Mouse (Mus musculus) megakaryocyte progenitor cell, adult 5-6 weeks (primary cell): Measurements from ENCODE around the gene Shank2. TPM values are rescaled to one million over a fixed set of nuclear protein-coding genes. Genes with fewer than 3 reads are reported as not detected.

ENCODE experiments used
- ATAC-seq: replicated peaks from 2 replicates; pipeline ENCODE4 v1.8.0; 2016; ENCODE audit warnings: mild to moderate bottlenecking, moderate TSS enrichment, inconsistent platforms; ENCODE audit not compliant: poor library complexity
- total RNA-seq, 2 experiments: library from RNA; stranded (forward) in 1 of 2; stranded (reverse) in 1 of 2; fragments of 157-497, 149-512 nt in 1 of 2; fragments of 200-1000 nt in 1 of 2; gene quantifications; 2 replicates each; pipeline versions ENCODE4 v1.2.3 to v1.2.4; 2015 to 2017

Gene Shank2
- total RNA-seq, 2 experiments from 2014 or later, result not detected

DNA sequence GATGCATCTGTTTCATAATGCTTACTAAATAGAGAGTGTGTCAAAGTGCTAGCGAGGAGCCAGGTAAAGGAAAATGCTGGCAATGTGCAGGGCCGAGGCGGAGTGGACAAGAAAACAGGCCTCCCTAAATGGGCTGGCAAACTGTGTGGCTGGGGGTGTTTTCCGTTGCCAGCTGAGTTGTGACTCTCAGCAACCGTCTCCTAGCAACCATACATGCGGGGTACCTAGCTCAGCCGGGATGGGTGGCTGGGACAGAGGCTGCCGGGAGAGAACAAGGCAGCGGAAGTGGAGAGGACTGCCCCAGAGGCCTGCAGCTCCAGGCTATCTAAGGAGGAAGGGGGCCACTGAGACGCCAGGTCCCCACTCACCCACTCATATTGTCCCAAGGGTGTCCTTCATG is 315.1 kb downstream of the Shank2 start:
- no peak for ATAC-seq

DNA sequence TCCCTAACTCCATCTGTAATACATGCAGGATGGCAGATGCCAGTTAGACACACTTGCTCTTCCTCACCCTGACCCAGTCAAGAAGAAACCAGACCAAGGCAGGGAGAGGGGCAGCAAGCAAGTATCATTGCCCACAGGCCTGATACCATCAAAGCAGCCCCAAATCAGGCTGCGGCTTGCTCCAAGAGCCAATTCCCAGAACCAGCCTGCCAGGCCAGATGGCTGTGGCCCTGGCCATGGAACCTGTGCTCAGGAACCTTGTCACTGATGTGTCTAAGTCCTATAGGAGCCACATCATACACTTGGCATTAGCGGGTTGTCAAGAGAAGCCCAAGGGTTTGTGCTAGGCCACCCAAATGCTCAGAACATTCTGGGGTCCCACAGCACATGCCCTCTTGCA is 322.3 kb downstream of the Shank2 start:
- no peak for ATAC-seq

DNA sequence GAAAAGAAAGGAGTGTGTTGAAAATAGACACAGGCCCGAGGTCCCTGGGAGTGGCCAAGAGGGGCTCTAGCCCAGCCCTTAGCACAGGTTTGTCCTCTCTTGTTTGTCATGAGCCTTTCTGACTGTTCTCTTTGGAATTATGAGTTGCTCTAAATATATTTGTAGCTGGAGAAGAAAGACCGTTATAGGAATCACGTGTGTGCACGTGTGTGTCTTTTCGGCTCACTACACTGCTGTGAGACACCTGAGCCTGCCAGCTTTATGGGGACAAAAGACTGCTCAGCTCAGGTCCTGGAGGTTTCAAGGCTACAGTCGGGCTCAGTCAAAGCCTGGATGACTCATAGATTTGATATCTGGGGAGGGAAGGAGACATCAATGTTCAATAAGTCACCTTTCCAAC is 323.1 kb downstream of the Shank2 start:
- ATAC-seq, result no peak

DNA sequence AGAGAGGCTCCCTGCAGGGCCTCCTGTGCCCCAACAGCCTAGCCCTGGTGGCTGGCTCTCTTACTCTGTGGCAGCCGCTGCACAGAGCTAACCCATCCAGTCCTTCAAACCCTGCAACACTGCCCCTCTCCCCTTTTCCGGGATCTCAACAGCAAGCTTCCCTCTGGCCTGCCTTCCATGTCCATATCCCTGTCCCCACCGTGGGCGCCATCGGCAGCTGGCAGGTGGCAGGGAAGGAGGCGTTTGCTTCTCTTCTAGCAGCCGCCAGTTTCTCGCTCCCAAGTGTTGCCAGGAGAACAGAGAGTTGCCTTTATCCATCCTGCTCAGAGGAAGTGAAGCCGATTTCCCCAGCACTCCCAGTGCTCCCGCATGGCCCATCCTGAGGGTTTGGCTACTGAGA is 323.9 kb downstream of the Shank2 start:
- no peak for ATAC-seq

DNA sequence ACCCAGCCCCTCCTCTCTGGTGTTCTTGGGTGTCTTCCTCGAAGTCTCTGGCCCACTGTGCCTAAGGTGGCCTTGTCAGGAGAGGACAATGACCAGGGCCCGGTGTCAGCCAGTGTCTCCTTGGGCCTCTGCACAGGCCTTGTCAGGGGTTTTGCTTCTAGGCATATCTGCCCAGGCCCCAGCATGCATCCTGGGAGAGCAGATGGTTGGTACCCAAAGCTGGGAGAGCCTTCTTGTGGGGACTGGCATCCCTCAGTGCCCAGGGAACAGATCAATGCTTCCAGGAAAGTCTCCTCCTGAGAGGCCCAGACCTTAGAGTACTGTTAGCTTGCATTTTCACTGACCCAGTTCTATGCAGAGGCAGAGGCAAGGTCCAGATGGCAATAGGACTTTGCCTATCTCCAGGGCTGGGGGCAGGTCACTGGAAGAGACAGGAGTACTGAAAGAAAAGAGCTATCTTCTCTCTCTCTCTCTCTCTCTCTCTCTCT is 327.7 kb downstream of the Shank2 start:
- no peak for ATAC-seq

DNA sequence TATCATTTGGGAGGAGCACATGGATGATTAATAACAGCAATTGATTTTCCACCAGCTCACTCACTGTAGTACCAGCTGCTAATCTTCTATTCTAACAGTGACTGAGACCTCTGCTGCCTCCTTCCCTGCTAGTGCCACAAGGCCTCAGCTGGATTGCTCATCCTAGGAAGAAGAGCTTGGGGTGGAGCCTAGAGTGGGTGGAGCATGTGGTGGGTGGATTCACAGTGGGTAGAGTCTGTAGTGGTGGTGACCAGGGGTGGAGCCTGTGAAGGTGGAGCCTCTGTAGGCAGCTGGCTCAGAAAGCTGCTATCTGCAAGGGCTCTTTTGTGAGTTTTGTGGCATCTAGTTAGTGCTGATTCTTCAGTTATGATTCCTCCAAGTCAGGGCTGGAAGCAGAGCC is 334.9 kb downstream of the Shank2 start:
- ATAC-seq, result no peak

DNA sequence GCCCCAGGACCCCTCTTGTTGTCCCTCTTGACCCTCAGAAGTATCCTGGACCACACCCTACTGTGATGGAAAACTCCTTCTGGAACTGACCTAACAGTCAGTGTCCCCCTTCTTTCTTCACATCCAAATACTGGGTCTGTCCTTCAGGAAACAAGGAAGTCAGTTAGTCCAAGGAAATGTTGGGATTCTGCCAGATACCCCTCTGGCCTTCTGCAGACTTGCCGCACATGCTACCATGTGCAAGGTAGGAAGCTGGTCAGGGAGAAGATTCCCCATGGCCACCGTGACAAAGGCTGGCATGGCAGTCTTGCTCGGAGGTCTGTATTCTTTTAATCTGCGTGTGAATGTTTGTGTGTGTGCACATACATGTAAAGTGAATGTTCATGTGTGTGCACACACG is 337.0 kb downstream of the Shank2 start:
- ATAC-seq, result no peak

DNA sequence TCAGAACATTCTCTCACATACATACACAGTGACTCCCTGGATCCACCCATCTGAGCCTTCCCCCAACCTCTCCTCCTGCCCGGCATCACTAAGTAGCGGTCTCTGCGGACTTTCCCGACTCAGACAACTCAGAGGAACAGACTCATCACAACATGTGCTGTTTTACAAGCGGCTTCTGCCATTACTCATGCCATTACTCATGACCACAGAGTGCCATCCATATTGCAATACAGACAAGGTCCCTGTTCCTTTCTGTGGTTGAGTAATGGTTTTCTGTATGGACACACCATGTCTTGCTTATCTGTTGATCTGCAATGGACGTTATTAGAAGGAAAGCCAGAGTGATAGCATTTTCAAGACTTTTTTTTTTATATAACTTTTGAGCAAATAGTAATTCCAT is 338.6 kb downstream of the Shank2 start:
- no peak for ATAC-seq

DNA sequence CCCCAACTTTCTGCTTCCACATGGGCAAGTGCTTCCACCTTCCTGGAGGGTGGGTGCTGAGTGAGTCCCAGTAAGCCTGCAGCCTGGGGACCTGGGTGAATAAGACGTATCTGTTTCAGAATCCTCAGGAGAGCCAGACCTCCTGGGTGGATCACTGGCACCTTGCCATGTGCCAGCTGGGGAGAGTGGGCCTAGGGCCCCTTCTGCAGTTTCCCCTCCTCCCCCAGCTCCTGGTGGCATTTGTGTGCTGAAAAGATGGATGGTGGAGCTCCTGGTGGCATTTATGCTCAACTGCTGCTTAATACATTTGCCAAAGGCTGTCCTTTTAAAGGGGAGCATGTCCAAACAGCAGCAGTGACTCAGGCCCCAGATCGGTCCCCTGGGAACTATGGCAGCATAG is 364.4 kb downstream of the Shank2 start:
- no peak for ATAC-seq

DNA sequence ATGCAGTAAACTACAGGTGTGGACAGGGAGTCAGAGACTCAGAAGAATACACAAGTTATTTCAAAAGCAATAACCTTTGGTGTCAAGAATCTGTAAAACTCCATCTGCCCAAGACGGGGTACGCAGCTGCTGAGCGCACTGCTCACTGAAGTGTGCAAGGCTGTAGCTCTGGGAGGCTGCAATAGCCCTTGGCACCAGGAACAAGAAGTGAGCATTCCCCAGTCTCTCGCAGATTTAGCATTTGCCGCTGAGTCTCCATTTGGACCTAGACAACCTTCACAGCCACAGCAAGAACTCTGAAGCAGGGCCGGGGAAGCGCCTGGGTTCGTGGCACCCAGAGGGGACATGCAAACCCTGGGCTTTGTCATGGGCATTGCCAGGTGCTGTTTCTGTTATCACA is 371.3 kb downstream of the Shank2 start:
- ATAC-seq, result no peak

DNA sequence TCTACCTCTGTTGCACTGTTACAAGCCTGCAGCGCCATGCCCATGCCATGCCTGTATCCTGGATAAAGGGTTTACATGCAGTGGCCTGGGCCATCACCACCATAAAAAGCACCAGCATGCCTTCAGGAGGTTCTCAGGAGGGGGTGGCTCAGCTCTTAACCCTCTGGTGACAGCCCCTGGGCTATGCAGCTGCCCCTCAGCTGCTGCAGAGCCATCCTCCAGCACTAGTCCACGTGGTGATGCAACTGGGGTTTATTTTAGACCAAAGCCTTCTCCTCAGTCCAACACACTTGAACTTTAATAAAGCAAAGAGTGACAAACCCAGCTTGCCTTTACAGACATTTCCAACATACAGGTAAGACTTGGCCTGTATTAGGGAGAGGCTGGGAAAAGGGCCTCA is 373.8 kb downstream of the Shank2 start:
- no peak for ATAC-seq

DNA sequence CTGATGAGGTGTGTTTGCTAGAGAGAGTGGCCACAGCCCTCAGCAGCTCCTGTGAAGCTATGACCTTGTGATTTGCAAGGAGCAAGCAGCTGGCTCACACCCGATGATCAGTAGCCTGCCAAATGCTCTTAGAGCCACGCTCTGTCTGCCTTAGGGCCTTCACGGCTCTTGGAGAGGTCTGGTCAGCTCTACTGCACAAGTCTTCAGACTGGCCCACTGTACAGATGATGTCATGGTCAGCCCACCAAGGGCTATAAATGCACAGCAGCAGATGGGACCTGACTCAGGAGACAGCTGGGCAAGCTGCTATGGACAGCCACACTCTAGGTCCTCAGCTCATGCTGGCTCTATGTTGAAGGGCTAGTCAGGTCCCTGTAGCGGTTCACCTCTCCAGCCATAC is 376.5 kb downstream of the Shank2 start:
- ATAC-seq, result no peak

DNA sequence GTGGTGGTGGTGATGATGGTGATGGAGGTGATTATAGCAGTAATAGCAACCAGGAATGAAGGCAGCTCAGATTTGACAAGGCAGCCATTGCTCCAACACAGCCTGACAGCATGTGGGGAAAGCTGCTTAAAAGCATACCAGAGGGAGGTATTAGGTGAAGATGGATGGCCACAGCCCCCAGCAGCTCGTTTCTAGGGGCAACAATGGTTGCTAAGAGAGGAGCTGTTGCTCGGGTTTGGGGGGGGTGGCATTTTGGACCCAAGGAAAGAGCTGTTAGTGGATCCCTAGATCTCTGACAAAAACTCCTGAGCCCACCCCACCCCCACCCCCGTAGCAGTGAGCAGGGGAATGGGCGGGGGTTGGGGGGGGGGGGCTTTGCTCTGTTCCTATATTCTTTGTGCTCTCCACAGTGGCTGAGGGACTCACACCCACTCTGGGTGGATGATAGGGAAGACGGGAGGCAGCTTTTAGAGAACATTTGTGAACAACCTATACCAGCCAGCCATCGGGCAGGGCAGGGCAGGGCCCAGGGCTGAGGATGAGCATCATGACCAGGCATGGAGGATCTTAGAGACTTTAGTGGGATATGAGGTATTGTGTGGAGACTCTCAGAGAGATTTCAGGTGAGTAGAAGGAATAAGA is 377.6 kb downstream of the Shank2 start:
- no peak for ATAC-seq

DNA sequence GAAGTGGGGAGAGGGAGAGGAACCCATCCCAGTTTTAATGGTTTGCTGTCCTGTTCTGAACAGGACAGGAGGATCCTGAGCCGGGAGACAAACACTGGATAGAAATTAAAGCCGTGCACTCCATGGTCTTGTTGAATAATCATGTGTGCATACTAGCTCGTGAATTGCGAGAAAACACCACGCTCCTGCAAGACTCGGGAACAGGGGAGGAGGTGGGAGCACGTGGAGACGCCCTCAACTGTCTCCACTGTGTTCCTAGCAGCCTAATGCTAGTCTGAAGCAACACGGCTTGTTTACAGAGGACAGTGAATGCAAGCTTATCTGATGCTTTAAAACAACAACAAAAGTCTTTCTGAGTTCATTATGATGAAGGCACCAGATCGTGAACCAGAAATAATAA is 379.9 kb downstream of the Shank2 start:
- no peak for ATAC-seq

DNA sequence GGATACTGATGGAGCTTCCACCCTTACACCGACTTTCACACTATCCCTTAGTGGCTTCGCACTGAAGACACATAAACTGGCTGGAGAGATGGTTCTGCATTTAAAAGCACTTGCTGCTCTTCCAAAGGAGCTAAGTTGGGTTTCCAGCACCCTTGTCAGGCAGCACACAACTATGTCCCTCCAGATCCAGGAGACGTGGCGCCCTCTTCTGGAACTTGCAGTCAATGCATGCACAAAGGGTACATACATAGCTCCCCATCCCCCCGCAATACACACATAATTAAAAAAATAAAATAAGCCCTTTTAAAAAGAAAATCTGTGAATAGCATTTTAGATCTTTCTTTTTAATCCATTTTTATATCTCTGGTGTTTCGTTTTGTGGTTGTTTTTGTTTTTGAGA is 385.8 kb downstream of the Shank2 start:
- ATAC-seq, result no peak

DNA sequence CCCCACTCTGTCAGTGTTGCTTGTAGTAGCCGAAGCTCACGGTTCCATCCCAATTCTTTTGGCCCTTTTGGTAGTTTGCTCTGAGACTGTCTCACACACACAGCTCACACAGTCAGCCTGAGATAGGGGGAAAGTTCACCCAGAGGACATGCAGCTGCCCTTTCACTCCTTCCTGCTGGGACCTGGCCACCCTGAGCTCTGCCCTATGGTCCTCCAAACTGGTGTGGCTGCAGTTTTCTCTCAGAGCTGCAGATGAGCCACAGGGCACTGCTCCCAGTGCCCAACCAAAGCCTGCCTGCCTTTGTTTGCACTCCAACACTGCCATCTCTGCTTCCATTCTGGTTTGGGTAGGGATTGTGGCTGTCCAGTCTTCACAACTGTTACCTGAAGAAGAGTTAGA is 388.0 kb downstream of the Shank2 start:
- ATAC-seq, result no peak

DNA sequence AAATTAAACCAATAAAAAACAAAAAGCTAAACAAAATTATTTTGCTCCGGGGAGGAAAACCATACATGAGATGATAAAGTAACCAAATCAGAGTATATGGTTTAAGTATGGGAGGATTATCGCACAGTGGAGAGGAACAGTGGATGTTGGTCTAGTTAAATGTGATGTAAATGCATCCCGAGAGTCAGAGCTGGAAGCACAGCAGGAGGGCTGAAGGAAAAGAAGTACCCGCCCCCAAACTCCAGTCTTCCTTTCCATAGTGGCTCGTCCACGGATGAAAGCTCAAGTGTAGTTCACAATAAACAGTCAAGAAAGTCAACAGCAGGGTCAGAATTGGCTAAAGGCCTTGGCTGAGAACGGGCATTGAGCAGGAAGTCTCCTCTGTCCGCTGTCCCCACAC is 388.9 kb downstream of the Shank2 start:
- ATAC-seq, result no peak

DNA sequence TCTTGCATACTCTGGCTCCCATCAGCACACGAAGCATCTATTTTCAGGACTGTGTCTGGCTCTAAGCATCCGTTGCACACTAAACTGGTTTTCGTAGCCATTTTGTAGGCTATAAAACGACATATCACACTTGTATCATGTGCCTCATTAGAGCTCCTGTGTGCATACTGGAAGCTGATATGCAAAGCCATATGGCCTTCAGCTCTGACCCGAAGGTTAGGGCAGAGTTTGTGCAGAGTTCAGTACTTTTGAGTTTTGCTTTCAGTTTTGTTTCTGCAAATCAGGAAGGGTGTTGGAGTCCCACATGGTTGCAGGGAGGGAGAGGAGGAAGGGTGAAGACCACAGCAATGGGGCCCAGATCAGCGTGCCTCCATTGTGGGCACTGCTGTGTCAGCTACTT is 390.0 kb downstream of the Shank2 start:
- no peak for ATAC-seq

DNA sequence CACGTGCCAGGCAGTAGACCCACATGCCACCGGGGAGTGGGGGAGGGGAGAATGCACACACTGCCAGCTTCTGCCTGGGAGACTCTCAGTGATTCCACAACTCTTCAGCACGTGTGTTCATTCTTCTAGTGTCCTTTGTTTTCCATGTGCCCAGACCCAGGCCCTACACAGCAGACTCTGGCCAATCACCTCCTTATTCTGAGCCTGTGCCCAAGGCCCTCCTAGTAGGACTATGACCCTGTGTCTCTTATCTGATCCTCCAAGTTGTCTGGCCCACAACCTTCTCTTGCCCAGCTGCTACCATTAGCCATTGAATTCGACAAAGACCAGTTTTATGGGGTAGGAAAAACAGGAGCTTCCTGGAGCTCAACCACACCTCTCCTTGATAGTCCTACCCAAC is 400.8 kb downstream of the Shank2 start:
- no peak for ATAC-seq

DNA sequence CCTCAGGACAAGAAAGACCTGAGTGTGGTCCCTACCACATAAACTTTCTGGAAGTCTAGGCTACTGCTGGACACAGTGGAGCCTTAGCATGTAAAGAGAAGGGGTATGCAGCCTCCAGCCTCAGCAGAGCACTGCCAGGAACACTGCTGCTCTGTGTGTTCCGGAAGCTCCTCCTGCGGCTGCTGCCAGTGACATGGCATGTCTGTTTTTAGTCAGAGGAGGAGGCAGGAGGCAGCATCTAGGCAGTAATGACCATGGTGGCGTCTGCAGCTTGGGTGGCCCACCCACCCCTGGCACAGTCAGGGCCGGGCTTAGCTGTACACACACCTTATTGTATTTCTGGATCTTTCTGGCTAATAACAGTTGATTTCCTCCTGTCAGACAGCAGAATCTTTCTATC is 405.9 kb downstream of the Shank2 start:
- no peak for ATAC-seq

DNA sequence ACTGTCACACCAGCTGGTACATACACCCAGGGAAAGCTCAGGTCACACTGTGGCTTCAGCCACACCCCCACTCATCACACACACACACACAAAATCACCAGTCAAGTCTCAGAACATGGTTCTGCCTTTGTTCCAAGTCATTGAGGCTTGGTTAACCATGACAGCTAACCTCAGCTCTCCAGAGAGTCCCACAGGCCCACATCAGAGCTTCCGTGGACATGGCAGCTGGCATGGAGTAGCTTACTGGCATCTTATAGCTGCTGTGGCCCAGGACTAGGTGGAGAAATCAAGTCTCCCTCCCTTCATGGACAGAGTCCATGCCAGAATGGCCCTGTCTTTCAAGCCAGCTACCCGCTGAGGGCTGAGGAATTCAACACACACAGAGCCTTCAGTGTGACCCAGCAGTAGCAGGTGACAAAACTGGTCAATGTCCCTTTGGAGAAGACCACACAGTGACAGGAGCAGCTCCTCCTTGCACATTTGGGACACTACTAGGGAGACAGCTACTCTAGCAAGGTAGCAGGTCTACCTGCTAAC is 406.8 kb downstream of the Shank2 start:
- ATAC-seq, result no peak

DNA sequence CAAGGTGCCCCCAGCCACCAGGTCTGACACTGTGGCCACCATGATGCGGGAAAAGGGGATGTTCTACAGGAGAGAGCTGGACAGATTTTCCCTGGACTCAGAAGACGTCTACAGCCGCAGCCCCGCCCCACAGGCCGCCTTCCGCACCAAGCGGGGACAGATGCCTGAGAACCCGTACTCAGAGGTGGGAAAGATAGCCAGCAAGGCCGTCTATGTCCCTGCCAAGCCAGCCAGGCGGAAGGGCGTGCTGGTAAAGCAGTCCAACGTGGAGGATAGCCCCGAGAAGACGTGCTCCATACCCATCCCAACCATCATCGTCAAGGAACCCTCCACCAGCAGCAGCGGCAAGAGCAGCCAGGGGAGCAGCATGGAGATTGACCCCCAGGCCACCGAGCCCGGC is 408.0 kb downstream of the Shank2 start:
- no peak for ATAC-seq
